ENCODE assay signal across 8 mouse cellular contexts in genomic region chrX:21334499-21335032, GRCm38 (mm10).
DNase-seq lines count a peak whose midpoint lies in the region; ATAC-seq lines count a peak whose summit lies in the region.

No protein-coding gene starts in this region.

- WGBS in forebrain, embryonic 12.5 days = 28% methylated on average over 13 of the region's 13 CpGs
- WGBS in neural tube, embryonic 13.5 days = 29% methylated on average over 13 of the region's 13 CpGs

- no peaks in the 10 kb centered on the region for H3K9me3 ChIP-seq in forebrain, embryonic 12.5 days
- no peaks in the 10 kb centered on the region for H3K9me3 ChIP-seq in neural tube, embryonic 13.5 days

- no peaks in the 10 kb centered on the region for H3K4me1 ChIP-seq in forebrain, embryonic 12.5 days
- H3K4me1 ChIP-seq in neural tube, embryonic 13.5 days (replicated peaks) = no peaks in the 10 kb centered on the region

- H3K27ac ChIP-seq in forebrain, embryonic 12.5 days = no peak overlapping the region
- H3K27ac ChIP-seq in neural tube, embryonic 13.5 days (replicated peaks) = no peak overlapping the region

- no peak; the same call in 1 of the 2 replicates for ATAC-seq in forebrain, embryonic 12.5 days (ENCODE audit: low FRiP score)
- no peak for ATAC-seq in neural tube, embryonic 13.5 days (ENCODE audit: low read depth)

- DNase-seq in ovary, postnatal 36 days (ENCODE audit: low spot score) = peak; percentile 5
- DNase-seq in ovary, adult 18-20 months (ENCODE audit: low spot score) = no peak
- peak; percentile 5 to 10 for DNase-seq in kidney, postnatal 4 days
- no peak for DNase-seq in cerebellum, postnatal 36 days
- DNase-seq in adrenal gland, postnatal 4 days (ENCODE audit: low spot score in 2 of 2) = no peak
- DNase-seq in layer of hippocampus, adult 8-10 months (ENCODE audit: low spot score in 2 of 2) = no peak

- no peaks in the 10 kb centered on the region for H3K36me3 ChIP-seq in forebrain, embryonic 12.5 days (replicated peaks)
- H3K36me3 ChIP-seq in neural tube, embryonic 13.5 days = no peaks in the 10 kb centered on the region

- no peaks in the 10 kb centered on the region for H3K27me3 ChIP-seq in forebrain, embryonic 12.5 days
- H3K27me3 ChIP-seq in neural tube, embryonic 13.5 days = no peaks in the 10 kb centered on the region

- H3K9ac ChIP-seq in forebrain, embryonic 12.5 days = no peak overlapping the region
- H3K9ac ChIP-seq in neural tube, embryonic 13.5 days = no peak overlapping the region

- peak overlapping the region; percentile 29 for H3K4me3 ChIP-seq in forebrain, embryonic 12.5 days (replicated peaks)
- H3K4me3 ChIP-seq in neural tube, embryonic 13.5 days = peak overlapping the region; percentile 29

- H3K4me2 ChIP-seq in forebrain, embryonic 12.5 days = peak overlapping the region; percentile 40
- H3K4me2 ChIP-seq in neural tube, embryonic 13.5 days = peak overlapping the region; percentile 46

Comparison
In these comparisons a context has a peak if more than half of its experiments do, and no peak if none do; other contexts are left out.
1. DNase-seq: peak in ovary, postnatal 36 days (single experiment) and kidney, postnatal 4 days (2 of 2); none in ovary, adult 18-20 months (single experiment), cerebellum, postnatal 36 days (0 of 2), adrenal gland, postnatal 4 days (0 of 2) and layer of hippocampus, adult 8-10 months (0 of 2).